Mouse (Mus musculus) liver, postnatal 0 days (tissue): Measurements from ENCODE around the gene Fut11. TPM values are rescaled to one million over a fixed set of nuclear protein-coding genes. Genes with fewer than 3 reads are reported as not detected.

ENCODE experiments used
- ATAC-seq: fragments of 200-750 bp; cut with Nextera tagmentation; 2 replicates; pipeline ENCODE4 v1.8.0; 2017; ENCODE audit warnings: mild to moderate bottlenecking, moderate library complexity
- DNase-seq: peaks from one replicate; pipeline ENCODE4 v3.0.0-alpha.2; 2016
- H3K27ac ChIP-seq: fragments of 300-500 bp; sonication (generic); 2 replicates; pipeline ENCODE4 v1.5.1; 2014; ENCODE audit warnings: antibody characterized with exemption, moderate library complexity, mild to moderate bottlenecking, low read depth
- H3K27me3 ChIP-seq: fragments of 300-500 bp; sonication (generic); 2 replicates; pipeline ENCODE4 v1.6.1; 2014; ENCODE audit warnings: low read length, control low read depth, mixed read lengths; ENCODE audit not compliant: insufficient read depth
- H3K36me3 ChIP-seq: fragments of 300-500 bp; sonication (generic); replicated peaks from 2 replicates; pipeline ENCODE4 v1.6.1; 2014; ENCODE audit warnings: mild to moderate bottlenecking, control low read depth, low read length, moderate library complexity, mixed read lengths; ENCODE audit not compliant: insufficient read depth
- H3K4me1 ChIP-seq: fragments of 300-500 bp; sonication (generic); 2 replicates; pipeline ENCODE4 v1.6.1; 2014; ENCODE audit warnings: antibody characterized with exemption, mild to moderate bottlenecking, control low read depth; ENCODE audit not compliant: insufficient read depth
- H3K4me2 ChIP-seq: fragments of 300-500 bp; sonication (generic); 2 replicates; pipeline ENCODE4 v1.6.1; 2014; ENCODE audit warnings: low read depth, mild to moderate bottlenecking, low read length, moderate library complexity, mixed read lengths
- H3K4me3 ChIP-seq: fragments of 300-500 bp; sonication (generic); 2 replicates; pipeline ENCODE4 v1.5.1; 2014; ENCODE audit warnings: low read depth, low read length
- H3K9ac ChIP-seq: fragments of 300-500 bp; sonication (generic); replicated peaks from 2 replicates; pipeline ENCODE4 v1.6.1; 2014; ENCODE audit warnings: mild to moderate bottlenecking, moderate library complexity
- H3K9me3 ChIP-seq: fragments of 300-500 bp; sonication (generic); 2 replicates; pipeline ENCODE4 v1.6.1; 2016; ENCODE audit warnings: mild to moderate bottlenecking, control low read depth, low read length, mixed read lengths
- CTCF ChIP-seq: sonication (generic); IDR thresholded peaks from 2 replicates; pipeline ENCODE4 v1.5.1; 2016; ENCODE audit warnings: antibody characterized with exemption, low read depth
- EP300 ChIP-seq: IDR thresholded peaks from 2 replicates; pipeline ENCODE4 v1.6.1; 2016; ENCODE audit warnings: antibody characterized with exemption, low read depth, mild to moderate bottlenecking
- WGBS: fragments of 180-500 bp; shearing (Covaris S2); extraction: QIAGEN DNeasy Blood & Tissue Kit; methylation state at CpG from one replicate; pipeline ENCODE4 v1.1.7; 2014; ENCODE audit not compliant: insufficient replicate concordance; 5-methylcytosine and 5-hydroxymethylcytosine counted together
- polyA plus RNA-seq: library from polyadenylated mRNA; unstranded; fragments of >200 nt; fragmentation: Nextera tagmentation; extraction: Ambion mirVana; gene quantifications from 2 replicates; pipeline ENCODE4 v1.2.1, GENCODE M21; 2015

The Fut11 gene
- polyA plus RNA-seq, 1 experiment from 2014 or later, result 5.1 TPM

DNA sequence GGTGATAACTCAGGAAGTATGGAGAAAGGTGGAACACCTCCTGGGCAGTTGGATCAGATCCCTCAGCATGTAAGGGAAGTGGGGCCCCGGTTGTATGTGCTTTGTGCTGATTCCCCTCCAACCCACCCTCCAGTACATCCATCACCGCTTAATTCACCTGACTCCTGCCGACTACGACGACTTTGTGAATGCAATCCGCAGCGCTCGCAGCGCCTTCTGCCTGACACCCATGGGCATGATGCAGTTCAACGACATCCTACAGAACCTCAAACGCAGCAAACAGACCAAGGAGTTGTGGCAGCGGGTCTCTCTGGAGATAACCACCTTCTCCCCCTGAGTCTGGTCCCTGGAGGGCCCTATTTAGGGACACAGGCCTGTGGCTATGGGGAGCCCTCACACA, 28.2 kb downstream of the Fut11 start:
- Histone ChIP-seq H3K9me3 (no peaks in the 10 kb centered on the region), H3K36me3 (peaks cover 92% of the 10 kb centered on the region), H3K9ac (no peak overlapping the region), H3K4me3 (no peak overlapping the region), H3K27me3 (no peaks in the 10 kb centered on the region), H3K4me1 (peaks cover 8% of the 10 kb centered on the region), H3K4me2 (no peak overlapping the region), H3K27ac (no peak overlapping the region)
- DNase-seq, result no peak
- no peak for ATAC-seq
- TF ChIP-seq EP300 (no peak), CTCF (no peak)
- WGBS, result 87% methylated on average over 12 of the region's 12 CpGs

DNA sequence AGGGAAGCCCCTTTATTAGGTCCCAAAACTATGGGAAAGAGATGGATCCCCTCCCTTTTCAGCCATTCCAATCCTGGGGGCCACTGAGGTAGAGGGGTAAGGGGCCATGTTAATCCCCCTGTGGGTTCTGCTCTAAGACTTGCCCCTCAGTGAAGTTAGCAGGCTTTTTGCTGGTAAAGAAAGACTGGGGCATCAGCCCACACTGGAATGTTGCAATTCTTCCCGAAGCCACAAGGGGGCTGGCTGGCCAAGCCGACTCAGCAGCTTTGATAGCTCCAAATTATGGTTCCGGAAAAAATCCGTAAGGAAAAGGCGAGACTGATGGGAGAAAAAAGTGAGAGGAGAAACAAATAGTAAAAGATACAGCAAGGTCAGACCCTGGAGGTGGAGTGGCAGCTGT, 29.3 kb downstream of the Fut11 start:
- no peak overlapping the region for H3K27ac ChIP-seq
- H3K4me2 ChIP-seq, result no peak overlapping the region
- no peak overlapping the region for H3K9ac ChIP-seq
- H3K4me1 ChIP-seq, result peaks cover 8% of the 10 kb centered on the region
- no peaks in the 10 kb centered on the region for H3K9me3 ChIP-seq
- 33% methylated on average over 5 of the region's 5 CpGs for WGBS
- ATAC-seq, result 0 out of 2 replicates have a peak, but pooled peaks have one; percentile 29
- H3K27me3 ChIP-seq, result no peaks in the 10 kb centered on the region
- peak; percentile 86 for TF ChIP-seq CTCF
- TF ChIP-seq EP300, result no peak
- DNase-seq, result peak; percentile 69
- no peak overlapping the region for H3K4me3 ChIP-seq
- H3K36me3 ChIP-seq, result peaks cover 92% of the 10 kb centered on the region

DNA sequence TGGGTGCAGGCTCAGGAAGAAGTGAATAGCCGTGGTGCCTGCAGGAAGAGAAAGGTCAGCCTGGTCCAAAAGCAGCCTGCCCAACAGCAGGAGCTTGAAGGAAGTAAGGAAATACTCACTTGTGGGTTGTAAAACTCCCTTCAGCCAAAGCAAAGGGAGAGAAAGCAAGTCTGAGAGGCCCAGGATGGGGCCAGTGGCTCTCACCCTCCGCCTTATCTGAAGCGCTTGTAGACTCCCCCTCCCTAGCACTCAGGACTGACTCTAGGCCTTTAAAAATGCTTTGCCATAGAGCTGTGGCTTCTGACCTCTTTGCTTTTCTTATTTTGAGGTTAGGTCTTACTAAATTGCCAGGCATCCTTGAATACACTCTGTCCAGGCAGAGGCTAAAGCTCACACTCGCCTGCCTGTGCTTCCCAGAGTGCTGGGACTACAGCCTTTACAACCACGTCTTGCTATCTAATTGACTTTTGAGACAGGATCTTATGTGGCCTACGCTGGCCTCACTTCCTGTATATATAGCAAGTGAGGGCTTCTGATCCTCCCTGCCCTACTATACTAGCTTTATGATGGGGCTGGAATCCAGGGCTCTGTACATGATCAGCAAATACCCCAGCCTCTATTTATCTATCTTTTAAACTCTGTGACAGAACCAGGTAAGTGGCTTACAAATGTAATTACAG, 31.0 kb downstream of the Fut11 start:
- Histone ChIP-seq H3K4me2 (0 out of 2 replicates have a peak overlapping the region, but pooled peaks have one; percentile 9), H3K9ac (0 out of 2 replicates have a peak overlapping the region, but pooled peaks have one; percentile 26), H3K27ac (peak overlapping the region; percentile 29; the same call in 1 of the 2 replicates), H3K4me1 (peaks cover 8% of the 10 kb centered on the region), H3K27me3 (no peaks in the 10 kb centered on the region), H3K9me3 (no peaks in the 10 kb centered on the region), H3K4me3 (no peak overlapping the region), H3K36me3 (peaks cover 95% of the 10 kb centered on the region)
- no peak for DNase-seq
- TF ChIP-seq CTCF, result no peak
- TF ChIP-seq EP300, result no peak
- no peak for ATAC-seq
- WGBS, result 49% methylated on average over 6 of the region's 6 CpGs

DNA sequence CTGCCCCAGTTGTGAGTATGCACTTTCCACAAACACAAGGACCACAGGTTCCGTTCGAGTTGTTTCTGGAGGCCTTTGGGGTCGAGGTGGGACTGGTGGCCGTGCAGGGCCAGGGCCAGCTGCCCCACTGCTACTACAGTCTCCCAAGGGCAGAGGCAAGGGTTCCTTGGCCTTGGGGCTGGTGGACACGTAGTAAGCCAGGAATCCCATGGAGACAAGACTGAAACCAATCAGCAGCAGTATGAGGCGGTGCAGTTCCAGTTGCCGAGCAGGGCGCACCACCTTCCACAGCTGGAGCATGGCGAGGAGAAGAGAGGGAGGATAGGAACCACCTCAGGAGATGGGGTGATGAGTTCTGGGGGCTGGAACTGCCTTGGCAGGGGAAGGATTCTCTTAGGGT, 35.1 kb downstream of the Fut11 start:
- DNase-seq, result no peak
- Histone ChIP-seq H3K9me3 (no peaks in the 10 kb centered on the region), H3K27me3 (no peaks in the 10 kb centered on the region), H3K4me1 (peaks cover 22% of the 10 kb centered on the region), H3K4me2 (no peak overlapping the region), H3K36me3 (peaks cover 70% of the 10 kb centered on the region), H3K27ac (no peak overlapping the region), H3K9ac (no peak overlapping the region), H3K4me3 (no peak overlapping the region)
- TF ChIP-seq EP300, result no peak
- no peak for TF ChIP-seq CTCF
- no peak for ATAC-seq
- 94% methylated on average over 9 of the region's 9 CpGs for WGBS

DNA sequence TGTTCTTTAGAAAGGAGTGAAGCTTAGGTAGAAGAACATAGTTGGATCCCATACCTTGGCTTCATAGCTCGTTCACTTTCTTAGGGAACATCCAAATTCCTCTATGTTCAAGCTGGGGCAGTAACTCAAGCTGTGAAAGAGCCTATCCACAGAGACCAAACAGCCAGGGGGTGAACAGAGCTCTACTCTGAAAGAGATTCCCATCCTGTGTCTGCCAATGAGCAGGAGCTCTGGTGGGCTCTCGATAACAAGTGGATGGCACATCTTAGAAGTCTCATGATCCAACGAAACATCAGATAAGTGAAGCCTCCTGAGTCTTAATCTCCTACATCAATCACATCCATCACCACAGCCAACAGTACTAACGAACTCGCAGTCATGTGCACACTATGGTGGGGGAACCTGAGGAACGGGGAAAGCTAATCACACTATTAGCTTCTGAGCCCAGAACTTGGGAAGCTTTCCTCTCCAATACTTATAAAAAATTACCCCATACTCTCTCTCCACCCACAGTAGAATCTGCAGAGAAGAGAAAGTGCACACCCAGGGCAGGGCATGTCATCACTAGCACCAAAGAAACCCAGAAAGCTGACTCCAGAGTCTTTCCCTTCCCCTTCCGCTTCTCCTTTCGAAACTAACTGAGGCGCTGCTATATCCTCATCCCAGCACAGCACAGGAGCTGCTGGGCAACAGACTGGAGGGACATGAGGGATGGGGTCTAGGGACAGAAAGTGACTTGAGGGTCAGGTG, 36.3 kb downstream of the Fut11 start:
- Histone ChIP-seq H3K27me3 (no peaks in the 10 kb centered on the region), H3K9ac (0 out of 2 replicates have a peak overlapping the region, but pooled peaks have one; percentile 26), H3K4me3 (no peak overlapping the region), H3K27ac (no peak overlapping the region), H3K9me3 (no peaks in the 10 kb centered on the region), H3K4me2 (no peak overlapping the region), H3K36me3 (peaks cover 58% of the 10 kb centered on the region), H3K4me1 (peaks cover 20% of the 10 kb centered on the region)
- ATAC-seq (no peak), DNase-seq (no peak)
- WGBS, result 88% methylated on average over 9 of the region's 9 CpGs
- TF ChIP-seq CTCF (no peak), EP300 (no peak)
